Comparison of ENCODE assay signal across 17 mouse cellular contexts in the genomic region with DNA sequence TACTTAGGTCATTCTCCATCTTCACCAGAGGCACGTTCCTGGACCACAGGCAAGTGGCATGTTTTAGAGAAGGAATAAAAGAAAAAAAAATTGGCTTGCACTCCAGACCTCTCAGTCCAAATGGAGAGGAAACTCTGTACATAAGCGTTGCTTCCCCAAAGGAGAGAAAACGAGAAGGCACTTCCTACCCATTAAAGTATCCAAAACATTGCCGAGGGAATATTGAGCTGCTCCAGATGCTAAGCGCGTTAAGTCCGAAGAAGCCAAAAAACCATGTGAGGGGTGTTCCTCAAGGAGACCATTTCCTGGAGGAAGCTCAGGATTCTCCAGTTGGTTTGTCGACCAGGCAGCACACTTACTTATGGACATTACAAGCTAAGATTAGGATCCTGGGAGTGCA.
DNase-seq lines count a peak whose midpoint lies in the region; ATAC-seq and TF ChIP-seq lines count a peak whose summit lies in the region.
"Had no signal": no experiment of that assay in that cellular context is flagged by ENCODE, and none has a peak within 500 bp of the region (broad histone marks: within the 10 kb centered on the region; RNA-seq: fewer than 3 reads in every experiment).

No protein-coding gene starts in this region.

- no peaks in the 10 kb centered on the region for H3K27me3 ChIP-seq in kidney, embryonic 14.5 days (ENCODE audit: control insufficient read depth, insufficient read depth, low read length)
- no peaks in the 10 kb centered on the region for H3K27me3 ChIP-seq in limb, embryonic 14.5 days (ENCODE audit: control insufficient read depth, insufficient read depth, low read length)
- H3K27me3 ChIP-seq in limb, embryonic 15.5 days: no peaks in the 10 kb centered on the region
- H3K27me3 ChIP-seq: forebrain, embryonic 12.5 days; heart, embryonic 13.5 days; hindbrain, embryonic 15.5 days had no signal

- peak; percentile 28; the same call in 1 of the 2 replicates for ATAC-seq in kidney, embryonic 14.5 days (ENCODE audit: low FRiP score, low TSS enrichment)
- peak; percentile 83 for ATAC-seq in limb, embryonic 14.5 days (ENCODE audit: low FRiP score, low read depth)
- ATAC-seq in limb, embryonic 15.5 days (ENCODE audit: insufficient number of reproducible peaks, low FRiP score, low TSS enrichment, low read depth): peak; percentile 48; the same call in 1 of the 2 replicates
- ATAC-seq: forebrain, embryonic 16.5 days had no signal

- TF ChIP-seq POLR2A in limb, embryonic 14.5 days (IDR thresholded peaks at IDR 0.05; ENCODE audit: borderline replicate concordance, extremely low read depth, insufficient read depth, insufficient read length): no peak

- no peaks in the 10 kb centered on the region for H3K9me3 ChIP-seq in kidney, embryonic 14.5 days (ENCODE audit: control insufficient read depth, low read length)
- H3K9me3 ChIP-seq in limb, embryonic 14.5 days (ENCODE audit: control insufficient read depth, low read length): no peaks in the 10 kb centered on the region
- no peaks in the 10 kb centered on the region for H3K9me3 ChIP-seq in limb, embryonic 15.5 days
- H3K9me3 ChIP-seq: forebrain, embryonic 12.5 days; heart, embryonic 13.5 days; hindbrain, embryonic 15.5 days had no signal

- H3K27ac ChIP-seq in kidney, embryonic 14.5 days (ENCODE audit: low read depth, low read length): no peak overlapping the region
- H3K27ac ChIP-seq in limb, embryonic 14.5 days (replicated peaks; ENCODE audit: low read depth, low read length): no peak overlapping the region
- H3K27ac ChIP-seq in limb, embryonic 15.5 days: no peak overlapping the region
- H3K27ac ChIP-seq: forebrain, embryonic 12.5 days; heart, embryonic 13.5 days; hindbrain, embryonic 15.5 days had no signal

- H3K36me3 ChIP-seq in kidney, embryonic 14.5 days (ENCODE audit: control insufficient read depth, insufficient read depth, low read length): no peaks in the 10 kb centered on the region
- H3K36me3 ChIP-seq in limb, embryonic 14.5 days (ENCODE audit: control insufficient read depth, insufficient read depth, low read length): no peaks in the 10 kb centered on the region
- H3K36me3 ChIP-seq in limb, embryonic 15.5 days: no peaks in the 10 kb centered on the region
- H3K36me3 ChIP-seq: forebrain, embryonic 12.5 days; heart, embryonic 13.5 days; hindbrain, embryonic 15.5 days had no signal

- H3K4me1 ChIP-seq in kidney, embryonic 14.5 days (ENCODE audit: control insufficient read depth, insufficient read depth, low read length): no peaks in the 10 kb centered on the region
- peaks cover 14% of the 10 kb centered on the region for H3K4me1 ChIP-seq in limb, embryonic 14.5 days (ENCODE audit: control insufficient read depth, insufficient read depth, low read length)
- H3K4me1 ChIP-seq in limb, embryonic 15.5 days: 0 out of 2 replicates have a peak, but pooled peaks cover 10% of the 10 kb centered on the region
- H3K4me1 ChIP-seq: forebrain, embryonic 12.5 days; heart, embryonic 13.5 days; hindbrain, embryonic 15.5 days had no signal

- no peak overlapping the region for H3K4me3 ChIP-seq in kidney, embryonic 14.5 days (ENCODE audit: low read length)
- no peak overlapping the region for H3K4me3 ChIP-seq in limb, embryonic 14.5 days (replicated peaks; ENCODE audit: low read length)
- H3K4me3 ChIP-seq in limb, embryonic 15.5 days: no peak overlapping the region
- H3K4me3 ChIP-seq: forebrain, embryonic 12.5 days; heart, embryonic 13.5 days; hindbrain, embryonic 15.5 days had no signal

- no peak for DNase-seq in kidney, adult 8-10 months
- peak; percentile 8 for DNase-seq in kidney, postnatal 10 days
- no peak for DNase-seq in kidney, adult 11 months
- peak; percentile 49 for DNase-seq in limb, embryonic 14.5 days (ENCODE audit: low spot score)
- DNase-seq in spleen, postnatal 4 days (ENCODE audit: low spot score in 2 of 2): no peak
- DNase-seq: adrenal gland, adult 2 months; adrenal gland, postnatal 25 days; cerebellum, adult 18-20 months; cerebellum, adult 9-11 months; gastrocnemius, postnatal 14 days; heart, postnatal 36 days had no signal

- H3K4me2 ChIP-seq in kidney, embryonic 14.5 days (replicated peaks; ENCODE audit: low read depth, low read length): no peak overlapping the region
- no peak overlapping the region for H3K4me2 ChIP-seq in limb, embryonic 14.5 days (replicated peaks; ENCODE audit: low read depth, low read length, severe bottlenecking)
- H3K4me2 ChIP-seq in limb, embryonic 15.5 days: no peak overlapping the region
- H3K4me2 ChIP-seq: forebrain, embryonic 12.5 days; heart, embryonic 13.5 days; hindbrain, embryonic 15.5 days had no signal

- no peak overlapping the region for H3K9ac ChIP-seq in kidney, embryonic 14.5 days (ENCODE audit: low read depth, low read length)
- H3K9ac ChIP-seq in limb, embryonic 14.5 days (ENCODE audit: low read depth, low read length, severe bottlenecking): no peak overlapping the region
- H3K9ac ChIP-seq in limb, embryonic 15.5 days: no peak overlapping the region
- H3K9ac ChIP-seq: forebrain, embryonic 12.5 days; heart, embryonic 13.5 days; hindbrain, embryonic 15.5 days had no signal

- WGBS in kidney, embryonic 14.5 days: 61% methylated on average over 8 of the region's 8 CpGs
- WGBS in limb, embryonic 14.5 days: 54% methylated on average over 8 of the region's 8 CpGs
- 52% methylated on average over 8 of the region's 8 CpGs for WGBS in limb, embryonic 15.5 days

Comparison
In these comparisons a context has a peak if more than half of its experiments do, and no peak if none do; other contexts are left out.
1. DNase-seq: peak in kidney, postnatal 10 days (single experiment) and limb, embryonic 14.5 days (single experiment); none in kidney, adult 8-10 months (0 of 2), kidney, adult 11 months (single experiment) and spleen, postnatal 4 days (0 of 2).
2. ATAC-seq: peak in every context shown above with its lines; median percentile 83 in limb, embryonic 14.5 days; 48 in limb, embryonic 15.5 days; 28 in kidney, embryonic 14.5 days.